Mouse (Mus musculus) forebrain, embryonic 13.5 days (tissue): ENCODE data around the gene Myo1c. TPM values are rescaled to one million over a fixed set of nuclear protein-coding genes. Genes with fewer than 3 reads are reported as not detected.
A peak's percentile ranks its signal among the peaks of the same experiment; 100 is the strongest.
"Not testable (repeated sequence)": the region's sequence is repeated elsewhere in the genome, so short reads cannot be mapped to it uniquely, and the experiment has no call there.

Source experiments
- ATAC-seq: fragments of 200-750 bp; cut with Nextera tagmentation; 2 replicates; pipeline ENCODE4 v1.8.0; 2017
- H3K27ac ChIP-seq: fragments of 300-500 bp; sonication (generic); 2 replicates; pipeline ENCODE4 v1.5.1; 2015; ENCODE audit warnings: inconsistent platforms, mild to moderate bottlenecking, moderate library complexity
- H3K27me3 ChIP-seq: fragments of 300-500 bp; sonication (generic); 2 replicates; pipeline ENCODE4 v1.6.1; 2015; ENCODE audit warnings: mild to moderate bottlenecking, inconsistent platforms
- H3K36me3 ChIP-seq: fragments of 300-500 bp; sonication (generic); 2 replicates; pipeline ENCODE4 v1.6.1; 2015; ENCODE audit warnings: mild to moderate bottlenecking, inconsistent platforms; ENCODE audit not compliant: poor library complexity, severe bottlenecking
- H3K4me1 ChIP-seq: fragments of 300-500 bp; sonication (generic); 2 replicates; pipeline ENCODE4 v1.6.1; 2015; ENCODE audit warnings: inconsistent platforms
- H3K4me2 ChIP-seq: fragments of 300-500 bp; sonication (generic); 2 replicates; pipeline ENCODE4 v1.6.1; 2015; ENCODE audit warnings: inconsistent platforms, mild to moderate bottlenecking, moderate library complexity
- H3K4me3 ChIP-seq: fragments of 300-500 bp; sonication (generic); 2 replicates; pipeline ENCODE4 v1.5.1; 2015; ENCODE audit warnings: mild to moderate bottlenecking, inconsistent platforms
- H3K9ac ChIP-seq: fragments of 300-500 bp; sonication (generic); 2 replicates; pipeline ENCODE4 v1.6.1; 2015; ENCODE audit warnings: mild to moderate bottlenecking, inconsistent platforms
- H3K9me3 ChIP-seq: fragments of 300-500 bp; sonication (generic); replicated peaks from 2 replicates; pipeline ENCODE4 v1.6.1; 2016; ENCODE audit warnings: inconsistent platforms
- WGBS: fragments of 180-500 bp; shearing (Covaris S2); methylation state at CpG from one replicate; pipeline ENCODE4 v1.1.7; 2015; 5-methylcytosine and 5-hydroxymethylcytosine counted together
- polyA plus RNA-seq: library from polyadenylated mRNA; unstranded; fragments of >200 nt; fragmentation: Nextera tagmentation; extraction: Ambion mirVana; gene quantifications from 2 replicates; pipeline ENCODE4 v1.2.1, GENCODE M21; 2015

Gene Myo1c
- polyA plus RNA-seq, 1 experiment from 2014 or later: 6.9 TPM

DNA sequence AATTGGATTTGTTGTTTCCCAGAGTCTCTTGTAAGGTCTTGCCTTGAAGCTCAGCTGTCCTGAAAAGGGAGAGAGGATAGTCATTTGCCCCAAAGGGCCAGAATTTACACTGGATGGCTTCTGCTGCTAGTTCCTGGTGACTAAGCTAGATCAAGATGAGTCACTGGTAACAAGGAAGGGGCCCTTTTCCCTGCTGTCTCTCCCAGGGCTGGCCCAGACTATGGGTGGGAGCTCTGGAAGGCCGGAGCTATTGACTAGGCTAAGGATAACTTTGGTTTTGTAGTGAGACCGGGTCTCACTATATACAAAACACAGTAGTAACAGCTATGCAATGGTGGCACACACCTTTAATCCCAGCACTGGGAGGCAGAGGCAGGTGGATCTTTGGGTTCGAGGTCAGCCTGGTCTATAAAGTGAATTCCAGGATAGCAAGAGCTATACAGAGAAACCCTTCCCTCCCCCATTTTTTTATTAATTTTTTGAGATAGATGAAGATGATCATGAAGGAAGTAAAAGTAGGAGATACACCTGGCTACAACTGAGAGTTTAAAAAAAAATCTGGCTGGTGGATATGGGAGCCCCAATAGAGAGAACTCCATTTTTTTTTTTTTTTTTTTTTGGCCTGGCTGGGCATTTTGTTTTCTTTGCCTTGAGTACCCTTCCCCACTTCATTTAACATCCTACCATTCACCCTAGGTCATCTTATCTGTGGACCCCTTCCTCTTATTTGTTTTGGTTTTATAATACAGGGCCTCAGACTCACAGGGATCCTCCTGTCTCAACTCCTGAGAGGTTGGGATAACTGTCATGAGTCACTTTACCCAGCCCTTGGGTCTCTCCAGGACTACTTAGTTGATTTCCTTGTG is 27.8 kb downstream of the Myo1c start:
- Histone ChIP-seq H3K27me3 (no peaks in the 10 kb centered on the region), H3K4me3 (peak overlapping the region; percentile 99), H3K4me2 (peak overlapping the region; percentile 93), H3K27ac (no peak overlapping the region), H3K4me1 (peaks cover 20% of the 10 kb centered on the region), H3K36me3 (peaks cover 7% of the 10 kb centered on the region), H3K9ac (peak overlapping the region; percentile 96; the same call in 1 of the 2 replicates), H3K9me3 (no peaks in the 10 kb centered on the region)
- no peak for ATAC-seq
- WGBS: 88% methylated on average over 3 of the region's 3 CpGs

- Histone ChIP-seq H3K4me2 (peak within 1 kb of the TSS; percentile 93), H3K4me1 (peaks cover 20% of the 10 kb centered on the region), H3K27me3 (no peaks in the 10 kb centered on the region), H3K27ac (peak within 1 kb of the TSS; percentile 90), H3K9me3 (no peaks in the 10 kb centered on the region), H3K4me3 (peak within 1 kb of the TSS; percentile 99), H3K36me3 (peaks cover 10% of the 10 kb centered on the region), H3K9ac (peak within 1 kb of the TSS; percentile 96)
- peak; percentile 98 for ATAC-seq
- WGBS: under 1% methylated on average over 51 of the region's 55 CpGs
Measured at GRCm38 (mm10) chr11:75678747-75679438, 28.6 kb downstream of the Myo1c start, which contains the start of gene Crk. Gene Crk, plus strand, starts transcription at chr11:75679259.

- peak; percentile 86 for ATAC-seq
- Histone ChIP-seq H3K4me3 (peak overlapping the region; percentile 99), H3K9me3 (no peaks in the 10 kb centered on the region)
Measured at GRCm38 (mm10) chr11:75679439-75680171, 29.3 kb downstream of the Myo1c start.

GRCm38 (mm10) chr11:75684462-75684861 is 34.2 kb downstream of the Myo1c start:
- ATAC-seq: no peak
- H3K9me3 ChIP-seq: no peaks in the 10 kb centered on the region
- H3K4me1 ChIP-seq: peaks cover 20% of the 10 kb centered on the region
- H3K4me2 ChIP-seq: no peak overlapping the region
- H3K9ac ChIP-seq: no peak overlapping the region
- no peak overlapping the region for H3K27ac ChIP-seq
- H3K27me3 ChIP-seq: no peaks in the 10 kb centered on the region
- peaks cover 18% of the 10 kb centered on the region for H3K36me3 ChIP-seq
- no peak overlapping the region for H3K4me3 ChIP-seq
- 94% methylated on average over 5 of the region's 5 CpGs for WGBS

More at GRCm38 (mm10) chr11:75679439-75680171, 29.3 kb downstream of the Myo1c start:
- Histone ChIP-seq H3K36me3 (peaks cover 17% of the 10 kb centered on the region), H3K4me2 (peak overlapping the region; percentile 93), H3K27ac (peak overlapping the region; percentile 90), H3K4me1 (peaks cover 20% of the 10 kb centered on the region), H3K27me3 (no peaks in the 10 kb centered on the region), H3K9ac (peak overlapping the region; percentile 96)
- under 1% methylated on average over 43 of the region's 43 CpGs for WGBS

DNA sequence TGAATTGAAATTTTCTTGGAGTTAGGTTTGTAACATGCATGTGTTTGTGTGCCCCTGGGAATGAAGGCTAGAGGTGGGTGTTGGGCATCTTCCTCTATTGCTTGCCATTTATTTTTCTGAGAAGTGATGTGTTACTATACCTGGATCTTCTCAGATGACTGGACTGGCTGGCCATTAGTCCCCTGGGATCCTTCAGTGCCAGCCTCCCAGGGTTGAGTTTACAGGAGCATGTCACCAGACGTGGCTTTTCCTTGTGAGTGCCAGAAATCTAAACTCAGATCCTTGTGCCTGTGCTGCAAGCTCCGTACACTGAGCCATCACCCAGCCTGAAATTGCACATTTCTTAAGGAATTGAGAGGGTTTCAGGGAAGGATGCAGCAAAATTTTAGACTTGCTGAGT is 34.7 kb downstream of the Myo1c start:
- ATAC-seq: no peak
- no peaks in the 10 kb centered on the region for H3K27me3 ChIP-seq
- no peak overlapping the region for H3K27ac ChIP-seq
- H3K9me3 ChIP-seq: no peaks in the 10 kb centered on the region
- H3K4me1 ChIP-seq: peaks cover 19% of the 10 kb centered on the region
- no peak overlapping the region for H3K4me2 ChIP-seq
- WGBS: 78% methylated on average over 2 of the region's 2 CpGs
- H3K9ac ChIP-seq: no peak overlapping the region
- H3K36me3 ChIP-seq: peaks cover 18% of the 10 kb centered on the region
- H3K4me3 ChIP-seq: no peak overlapping the region

- 84% methylated on average over 2 of the region's 2 CpGs for WGBS
- ATAC-seq: no peak
- H3K27ac ChIP-seq: no peak overlapping the region
- H3K9ac ChIP-seq: no peak overlapping the region
- peaks cover 32% of the 10 kb centered on the region for H3K36me3 ChIP-seq
- no peaks in the 10 kb centered on the region for H3K27me3 ChIP-seq
- no peak overlapping the region for H3K4me2 ChIP-seq
- H3K9me3 ChIP-seq: no peaks in the 10 kb centered on the region
- no peaks in the 10 kb centered on the region for H3K4me1 ChIP-seq
- no peak overlapping the region for H3K4me3 ChIP-seq
Measured at GRCm38 (mm10) chr11:75687343-75687993, 37.2 kb downstream of the Myo1c start.

DNA sequence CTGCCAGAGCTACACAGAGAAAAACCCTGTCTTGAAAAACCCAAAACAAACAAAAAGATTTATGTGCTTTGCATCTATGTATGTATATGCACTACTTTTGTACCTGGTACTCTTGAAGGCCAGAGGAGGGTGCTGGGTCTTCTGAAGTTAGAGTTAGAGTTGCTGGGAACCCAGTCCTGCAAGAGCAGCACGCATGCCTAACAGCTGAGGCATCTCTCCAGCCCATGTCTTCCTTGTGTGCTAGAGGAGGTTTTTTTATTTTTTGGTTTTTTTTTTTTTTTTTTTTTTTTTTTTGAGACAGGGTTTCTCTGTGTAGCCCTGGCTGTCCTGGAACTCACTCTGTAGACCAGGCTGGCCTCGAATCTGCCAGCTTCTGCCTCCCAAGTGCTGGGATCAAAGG is 37.8 kb downstream of the Myo1c start:
- Histone ChIP-seq H3K9me3 (no peaks in the 10 kb centered on the region), H3K4me3 (no peak overlapping the region), H3K27ac (no peak overlapping the region), H3K36me3 (peaks cover 34% of the 10 kb centered on the region), H3K4me1 (no peaks in the 10 kb centered on the region), H3K9ac (no peak overlapping the region), H3K4me2 (no peak overlapping the region), H3K27me3 (no peaks in the 10 kb centered on the region)
- 89% methylated on average over 2 of the region's 2 CpGs for WGBS
- ATAC-seq: no peak

DNA sequence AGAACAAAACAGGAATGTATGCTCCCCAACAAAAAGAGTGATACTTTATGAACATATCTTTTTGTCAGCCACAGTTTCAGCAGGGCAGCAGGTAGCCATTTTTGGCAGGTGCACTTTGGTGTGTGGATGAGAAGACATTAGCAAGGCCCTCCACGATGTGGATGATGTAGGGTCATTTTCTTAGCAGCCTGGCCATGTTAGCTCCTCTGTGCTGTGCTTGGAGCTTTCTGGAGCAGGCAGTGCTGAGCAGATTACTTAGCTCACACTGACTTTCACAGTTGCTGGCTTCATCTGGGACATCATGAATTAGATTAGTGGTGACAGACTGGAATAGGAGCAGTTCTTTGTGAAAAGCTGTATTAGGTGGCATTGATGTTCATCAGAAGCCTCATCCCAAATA is 39.7 kb downstream of the Myo1c start:
- H3K9me3 ChIP-seq: no peaks in the 10 kb centered on the region
- no peak overlapping the region for H3K9ac ChIP-seq
- H3K4me1 ChIP-seq: no peaks in the 10 kb centered on the region
- no peak overlapping the region for H3K4me2 ChIP-seq
- no peak overlapping the region for H3K27ac ChIP-seq
- H3K4me3 ChIP-seq: no peak overlapping the region
- H3K36me3 ChIP-seq: peaks cover 37% of the 10 kb centered on the region
- H3K27me3 ChIP-seq: no peaks in the 10 kb centered on the region
- WGBS: 90% methylated on average over 1 of the region's 1 CpGs
- ATAC-seq: no peak

DNA sequence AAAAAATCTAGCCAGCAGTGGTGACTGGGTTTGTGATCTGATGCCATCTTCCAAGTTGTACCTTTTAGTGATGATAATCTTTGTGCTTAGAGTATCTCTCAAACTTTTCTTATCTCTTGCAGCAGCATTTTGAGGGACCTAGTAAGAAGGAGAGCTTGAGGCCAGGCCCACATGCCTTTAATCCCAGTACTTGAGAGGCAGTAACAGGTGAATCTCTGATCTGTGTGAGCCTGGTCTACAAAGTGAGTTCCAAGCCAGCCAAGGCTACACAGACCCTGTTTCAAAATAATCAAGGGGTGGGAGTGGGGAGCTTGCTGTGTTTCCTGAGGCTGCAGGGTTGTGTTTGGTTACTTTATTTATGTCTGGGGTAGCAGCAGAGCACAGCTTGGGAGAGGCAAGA is 40.7 kb downstream of the Myo1c start:
- no peak for ATAC-seq
- H3K36me3 ChIP-seq: peaks cover 43% of the 10 kb centered on the region
- no peak overlapping the region for H3K27ac ChIP-seq
- no peak overlapping the region for H3K9ac ChIP-seq
- H3K27me3 ChIP-seq: no peaks in the 10 kb centered on the region
- no peaks in the 10 kb centered on the region for H3K4me1 ChIP-seq
- no peak overlapping the region for H3K4me3 ChIP-seq
- H3K4me2 ChIP-seq: no peak overlapping the region
- H3K9me3 ChIP-seq: no peaks in the 10 kb centered on the region

DNA sequence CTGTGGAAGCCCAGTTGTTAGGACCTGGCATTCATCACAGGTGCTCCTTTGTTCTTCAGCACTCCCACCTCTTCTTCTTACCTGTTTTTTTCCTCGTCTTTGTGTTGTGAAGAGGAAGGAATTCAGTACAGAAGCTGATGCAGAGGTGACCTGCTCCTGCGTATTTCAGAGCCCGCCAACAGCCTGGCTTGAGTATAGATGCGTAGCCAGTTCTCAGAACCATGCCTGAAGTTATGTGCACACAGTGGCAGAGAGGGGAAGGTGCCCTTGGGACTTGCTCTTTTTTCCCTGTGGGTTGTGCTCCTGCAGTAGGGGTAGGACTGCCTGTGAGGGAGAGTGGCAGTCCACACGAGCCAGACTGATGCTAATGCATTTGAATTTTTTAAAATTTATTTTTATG is 43.3 kb downstream of the Myo1c start:
- H3K27ac ChIP-seq: no peak overlapping the region
- no peak overlapping the region for H3K4me2 ChIP-seq
- ATAC-seq: no peak
- peaks cover 66% of the 10 kb centered on the region for H3K36me3 ChIP-seq
- no peak overlapping the region for H3K9ac ChIP-seq
- no peaks in the 10 kb centered on the region for H3K4me1 ChIP-seq
- H3K27me3 ChIP-seq: no peaks in the 10 kb centered on the region
- H3K9me3 ChIP-seq: no peaks in the 10 kb centered on the region
- H3K4me3 ChIP-seq: no peak overlapping the region
- 96% methylated on average over 5 of the region's 5 CpGs for WGBS

DNA sequence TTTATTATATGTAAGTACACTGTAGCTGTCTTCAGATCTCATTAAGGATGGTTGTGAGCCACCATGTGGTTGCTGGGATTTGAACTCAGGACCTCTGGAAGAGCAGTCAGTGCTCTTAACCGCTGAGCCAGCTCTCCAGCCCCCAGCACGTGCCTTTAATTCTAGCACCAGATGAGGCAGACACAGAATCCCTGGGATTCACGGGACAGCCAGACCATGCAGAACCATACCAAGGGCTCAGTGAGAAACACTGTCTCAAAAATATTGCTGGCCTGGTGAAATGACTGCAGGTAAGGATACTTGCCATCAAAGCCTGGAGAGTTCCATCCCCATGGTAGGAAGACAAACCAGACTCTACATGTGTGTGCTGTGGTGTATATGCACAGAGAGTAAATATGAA is 47.2 kb downstream of the Myo1c start:
- ATAC-seq, H3K4me3 ChIP-seq, H3K27ac ChIP-seq, H3K4me2 ChIP-seq, H3K27me3 ChIP-seq, H3K9ac ChIP-seq, H3K4me1 ChIP-seq, H3K9me3 ChIP-seq: not testable (repeated sequence)
- H3K36me3 ChIP-seq: peaks cover 84% of the 10 kb centered on the region
- 97% methylated on average over 3 of the region's 3 CpGs for WGBS
